Mouse (Mus musculus): ENCODE measurements at regions not wholly inside any gene's neighbourhood (a gene's known extent, or its start where the extent isn't known, plus 50 kb on each side); places are given as distances from the start of the nearest gene placed in this dataset.

- ATAC-seq, result no peak
Observed at GRCm38 (mm10) chr12:94155110-94155858, 1536.7 kb upstream of the Flrt2 start.

GRCm38 (mm10) chr12:94182358-94182757 lies 1509.7 kb upstream of the Flrt2 start:
- ATAC-seq, result no peak

- ATAC-seq, result no peak
Observed at GRCm38 (mm10) chr12:94190620-94191081, 1501.4 kb upstream of the Flrt2 start.

DNA sequence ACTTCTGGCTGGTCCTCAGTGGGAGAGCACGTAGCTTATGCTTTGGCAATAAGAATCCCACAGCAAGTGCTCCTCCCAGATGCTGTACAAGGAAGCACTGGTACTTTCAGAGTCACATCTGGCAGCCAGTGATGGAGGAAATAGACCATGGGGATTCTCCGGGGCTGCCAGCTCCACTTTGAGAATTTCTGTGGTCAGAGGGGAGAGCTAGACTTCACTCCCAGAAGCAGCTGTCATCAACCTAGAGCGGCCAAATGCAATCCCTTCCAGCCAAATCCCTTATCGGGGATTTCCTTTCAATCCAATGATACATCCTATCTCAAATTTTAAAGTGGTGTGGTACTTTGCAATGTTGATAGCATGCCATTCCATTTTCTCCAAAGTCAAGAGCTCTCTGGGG lies 1474.1 kb upstream of the Flrt2 start:
- no peak for ATAC-seq

DNA sequence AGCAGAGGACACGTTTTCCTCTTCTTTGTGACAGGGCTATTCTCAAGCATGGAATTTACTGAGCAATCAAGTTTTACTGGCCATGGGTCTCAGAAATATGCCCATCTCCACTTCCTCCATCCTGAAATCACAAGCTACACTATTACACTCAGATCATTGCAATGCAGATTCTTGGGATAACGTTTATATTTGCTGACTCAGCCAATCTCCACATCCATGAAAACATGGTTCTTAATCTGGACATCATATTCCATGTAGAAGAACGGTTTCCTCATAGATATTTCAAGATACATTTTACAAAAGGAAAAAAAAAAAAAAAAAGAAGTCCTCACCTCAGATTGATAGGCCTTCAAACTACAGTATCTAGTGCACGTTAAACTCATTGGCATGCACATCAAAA lies 1462.1 kb upstream of the Flrt2 start:
- ATAC-seq, result no peak

GRCm38 (mm10) chr12:94245366-94245765 lies 1446.7 kb upstream of the Flrt2 start:
- ATAC-seq, result no peak

DNA sequence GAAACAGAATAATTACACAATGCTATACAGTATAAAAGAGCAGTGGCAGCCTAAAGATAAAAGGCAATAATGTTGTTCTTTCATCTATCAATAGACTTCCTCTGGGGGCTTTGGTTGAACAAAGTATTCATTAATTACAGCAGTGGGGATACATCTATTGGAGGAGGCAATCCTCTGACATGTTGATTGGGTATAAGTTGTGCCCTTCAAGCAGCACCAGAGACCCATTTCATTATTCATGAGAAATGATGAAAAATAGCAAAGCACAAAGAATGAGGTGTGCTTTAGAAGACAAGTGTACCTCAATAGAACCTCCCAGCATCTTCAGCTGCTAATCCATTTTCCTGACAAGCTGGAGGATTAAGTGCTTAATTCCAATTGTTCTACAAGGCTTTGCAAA lies 1444.7 kb upstream of the Flrt2 start:
- no peak for ATAC-seq

GRCm38 (mm10) chr12:94252957-94253633 lies 1438.9 kb upstream of the Flrt2 start:
- no peak for ATAC-seq

DNA sequence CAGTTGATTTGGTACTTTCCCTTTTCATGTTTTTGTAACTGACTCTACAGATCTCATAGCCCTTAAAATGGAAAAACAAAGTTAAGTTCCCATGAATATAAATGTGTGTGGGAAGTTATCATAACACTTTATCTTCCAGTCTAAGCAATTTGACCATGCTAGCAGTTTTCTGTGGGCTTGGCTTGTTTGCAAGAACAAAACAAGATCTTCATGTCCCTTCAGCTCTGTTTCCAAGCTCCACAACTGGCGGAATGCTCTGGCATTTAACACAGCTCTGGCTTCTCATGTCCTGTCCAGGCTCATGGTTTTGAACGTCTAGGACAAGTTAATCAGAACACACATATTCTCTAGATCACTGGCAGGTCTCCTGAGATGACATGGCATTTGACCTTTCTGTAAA lies 1411.1 kb upstream of the Flrt2 start:
- no peak for ATAC-seq

DNA sequence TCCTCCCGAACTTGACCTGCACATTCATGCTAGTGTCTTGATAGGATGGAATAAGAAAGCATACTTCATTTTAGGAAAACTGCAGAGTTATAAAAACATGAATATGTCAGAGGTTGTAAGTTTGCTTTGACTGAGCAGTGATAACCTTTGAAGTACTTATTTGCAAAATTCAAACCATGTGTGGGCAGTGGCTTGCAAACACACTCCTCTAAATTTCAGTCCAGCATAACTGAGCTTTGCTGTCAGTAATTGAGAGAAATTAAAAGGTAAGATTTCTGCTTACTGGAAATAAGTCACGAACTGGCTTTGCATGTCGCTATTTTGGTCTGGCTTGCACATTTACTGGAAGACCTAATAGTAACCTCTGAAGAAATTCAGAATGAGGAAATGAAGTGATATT lies 1409.1 kb upstream of the Flrt2 start:
- no peak for ATAC-seq

- ATAC-seq, result no peak
Observed at GRCm38 (mm10) chr12:94283572-94283971, 1408.5 kb upstream of the Flrt2 start.

GRCm38 (mm10) chr12:94297864-94298263 lies 1394.2 kb upstream of the Flrt2 start:
- ATAC-seq, result no peak

DNA sequence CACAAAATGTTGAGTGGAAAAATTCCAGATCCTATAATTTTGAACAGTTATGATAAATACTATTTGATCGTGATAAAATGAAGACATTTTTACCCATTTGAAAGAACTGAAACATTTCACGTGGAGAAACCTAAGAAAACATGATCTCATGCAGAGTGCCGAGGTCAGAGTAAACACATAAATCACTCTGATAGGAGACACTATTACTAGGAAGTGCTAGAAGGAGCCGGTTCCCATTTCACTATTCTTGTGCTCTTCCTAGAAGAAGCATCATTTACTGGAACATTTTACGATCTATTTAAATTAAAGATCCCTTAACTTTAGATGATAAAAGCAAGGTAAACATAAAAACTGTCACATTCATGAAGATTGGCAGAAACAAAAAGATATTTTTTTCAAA lies 1359.7 kb upstream of the Flrt2 start:
- no peak for ATAC-seq

- no peak for ATAC-seq
Observed at GRCm38 (mm10) chr12:94334671-94335070, 1357.4 kb upstream of the Flrt2 start.

GRCm38 (mm10) chr12:94349623-94350156 lies 1342.3 kb upstream of the Flrt2 start:
- ATAC-seq, result no peak

- ATAC-seq, result no peak
Observed at GRCm38 (mm10) chr12:94364269-94364668, 1327.8 kb upstream of the Flrt2 start.

GRCm38 (mm10) chr12:94399991-94400390 lies 1292.0 kb upstream of the Flrt2 start:
- ATAC-seq, result no peak

- no peak for ATAC-seq
Observed at GRCm38 (mm10) chr12:94420918-94421317, 1271.1 kb upstream of the Flrt2 start.

GRCm38 (mm10) chr12:94421743-94422142 lies 1270.3 kb upstream of the Flrt2 start:
- no peak for ATAC-seq

- ATAC-seq, result no peak
Observed at GRCm38 (mm10) chr12:94424340-94424981, 1267.6 kb upstream of the Flrt2 start.

GRCm38 (mm10) chr12:94449517-94449916 lies 1242.5 kb upstream of the Flrt2 start:
- no peak for ATAC-seq

GRCm38 (mm10) chr12:94468027-94468426 lies 1224.0 kb upstream of the Flrt2 start:
- no peak for ATAC-seq

GRCm38 (mm10) chr12:94468609-94469008 lies 1223.4 kb upstream of the Flrt2 start:
- no peak for ATAC-seq

GRCm38 (mm10) chr12:94469850-94470249 lies 1222.2 kb upstream of the Flrt2 start:
- no peak for ATAC-seq

All from CD4-positive, CD25-positive, alpha-beta regulatory T cell, adult 4 months (primary cell).